Comparison of ENCODE assay signal across 11 mouse cellular contexts in genomic region chr19:29843641-29844035, GRCm38 (mm10). TPM values are rescaled to one million over a fixed set of nuclear protein-coding genes. Genes with fewer than 3 reads are reported as not detected.
DNase-seq lines count a peak whose midpoint lies in the region; ATAC-seq and TF ChIP-seq lines count a peak whose summit lies in the region.
"Had no signal": no experiment of that assay in that cellular context is flagged by ENCODE, and none has a peak within 500 bp of the region (broad histone marks: within the 10 kb centered on the region; RNA-seq: fewer than 3 reads in every experiment).

No protein-coding gene starts in this region.

- no peak for DNase-seq in left cerebral cortex, adult 2 months (ENCODE audit: extremely low spot score in 1 of 2, low spot score in 2 of 2)
- no peak for DNase-seq in left cerebral cortex, adult 9 months (ENCODE audit: low spot score in 2 of 2)
- no peak for DNase-seq in cerebellum, adult 11 months
- DNase-seq: lung, postnatal 10 days; thymus, postnatal 14 days had no signal

- no peaks in the 10 kb centered on the region for H3K36me3 ChIP-seq in embryonic facial prominence, embryonic 12.5 days
- no peaks in the 10 kb centered on the region for H3K36me3 ChIP-seq in forebrain, embryonic 15.5 days
- H3K36me3 ChIP-seq in neural tube, embryonic 13.5 days: no peaks in the 10 kb centered on the region

- H3K4me2 ChIP-seq in embryonic facial prominence, embryonic 12.5 days (replicated peaks): no peak overlapping the region
- peak overlapping the region; percentile 23; the same call in 1 of the 2 replicates for H3K4me2 ChIP-seq in forebrain, embryonic 15.5 days (replicated peaks)
- H3K4me2 ChIP-seq in neural tube, embryonic 13.5 days: no peak overlapping the region

- H3K27me3 ChIP-seq in embryonic facial prominence, embryonic 12.5 days: no peaks in the 10 kb centered on the region
- H3K27me3 ChIP-seq in forebrain, embryonic 15.5 days: peaks cover 16% of the 10 kb centered on the region
- H3K27me3 ChIP-seq in neural tube, embryonic 13.5 days: no peaks in the 10 kb centered on the region

- no peaks in the 10 kb centered on the region for H3K9me3 ChIP-seq in embryonic facial prominence, embryonic 12.5 days
- H3K9me3 ChIP-seq in forebrain, embryonic 15.5 days: no peaks in the 10 kb centered on the region
- no peaks in the 10 kb centered on the region for H3K9me3 ChIP-seq in neural tube, embryonic 13.5 days

- no peak for ATAC-seq in embryonic facial prominence, embryonic 12.5 days (ENCODE audit: insufficient number of reproducible peaks, insufficient read depth, low FRiP score, low TSS enrichment)
- peak; percentile 28; the same call in 1 of the 2 replicates for ATAC-seq in forebrain, embryonic 15.5 days (replicated peaks)
- peak; percentile 50; the same call in 1 of the 2 replicates for ATAC-seq in neural tube, embryonic 13.5 days (ENCODE audit: low read depth)
- no peak for ATAC-seq in monocyte, adult 5-6 weeks (replicated peaks; ENCODE audit: insufficient number of reproducible peaks, low FRiP score, low TSS enrichment, poor library complexity, severe bottlenecking)
- ATAC-seq: inflammation-experienced regulatory T-cells, adult 6 months had no signal

- TF ChIP-seq CTCF in left cerebral cortex, adult 2 months (IDR thresholded peaks at IDR 0.05): no peak

- intact Hi-C loops in left cerebral cortex, adult 2 months (cut with DNase I): loop anchor here (5.0 kb wide), 1 partner anchor 84 kb away; the partner anchor contains the start of gene Il33

- H3K9ac ChIP-seq in embryonic facial prominence, embryonic 12.5 days: no peak overlapping the region
- H3K9ac ChIP-seq in forebrain, embryonic 15.5 days (replicated peaks): no peak overlapping the region
- no peak overlapping the region for H3K9ac ChIP-seq in neural tube, embryonic 13.5 days

- WGBS in embryonic facial prominence, embryonic 12.5 days: 35% methylated on average over 5 of the region's 5 CpGs
- WGBS in forebrain, embryonic 15.5 days: 5% methylated on average over 5 of the region's 5 CpGs
- 39% methylated on average over 5 of the region's 5 CpGs for WGBS in neural tube, embryonic 13.5 days

- H3K4me1 ChIP-seq in embryonic facial prominence, embryonic 12.5 days: peaks cover 9% of the 10 kb centered on the region; the same call in 1 of the 2 replicates
- H3K4me1 ChIP-seq in forebrain, embryonic 15.5 days: peaks cover 24% of the 10 kb centered on the region
- H3K4me1 ChIP-seq in neural tube, embryonic 13.5 days (replicated peaks): peaks cover 25% of the 10 kb centered on the region

- no peak overlapping the region for H3K4me3 ChIP-seq in left cerebral cortex, adult 2 months
- H3K4me3 ChIP-seq in embryonic facial prominence, embryonic 12.5 days: no peak overlapping the region
- no peak overlapping the region for H3K4me3 ChIP-seq in forebrain, embryonic 15.5 days
- H3K4me3 ChIP-seq in neural tube, embryonic 13.5 days: no peak overlapping the region
- H3K4me3 ChIP-seq: erythroblast, embryonic 14.5 days had no signal

- peak overlapping the region; percentile 29 for H3K27ac ChIP-seq in left cerebral cortex, adult 2 months
- H3K27ac ChIP-seq in embryonic facial prominence, embryonic 12.5 days: peak overlapping the region; percentile 59
- H3K27ac ChIP-seq in forebrain, embryonic 15.5 days (replicated peaks): peak overlapping the region; percentile 9; the same call in 1 of the 2 replicates
- peak overlapping the region; percentile 49; the same call in 1 of the 2 replicates for H3K27ac ChIP-seq in neural tube, embryonic 13.5 days (replicated peaks)

RNA-seq across cellular contexts. Expression of gene Ranbp6, which starts 30.9 kb away (rescaled TPM):
- 10 to 100 TPM; 32.1 to 36.4 TPM for total RNA-seq in left cerebral cortex, adult 2 months (2021)
- polyA plus RNA-seq in embryonic facial prominence, embryonic 12.5 days (2016; fragmentation: Nextera tagmentation; extraction: Ambion mirVana): 26.7 and 27.0 TPM in 2 replicates
- 35.8 and 39.6 TPM in 2 replicates for polyA plus RNA-seq in forebrain, embryonic 15.5 days (2015; fragmentation: Nextera tagmentation; extraction: Ambion mirVana)
- polyA plus RNA-seq in neural tube, embryonic 13.5 days (2015; fragmentation: Nextera tagmentation; extraction: Ambion mirVana): 42.4 and 45.2 TPM in 2 replicates
- 33.0 to 35.8 TPM (median 33.5 TPM) in 3 replicates for total RNA-seq in monocyte, adult 5-6 weeks (2017)

RNA-seq across cellular contexts. Expression of gene 9930021J03Rik, which starts 37.8 kb away (rescaled TPM):
- 10 to 100 TPM; 38.3 to 41.1 TPM for total RNA-seq in left cerebral cortex, adult 2 months (2021)
- polyA plus RNA-seq in embryonic facial prominence, embryonic 12.5 days (2016; fragmentation: Nextera tagmentation; extraction: Ambion mirVana): 8.4 TPM in 2 replicates
- polyA plus RNA-seq in forebrain, embryonic 15.5 days (2015; fragmentation: Nextera tagmentation; extraction: Ambion mirVana): 7.6 and 8.1 TPM in 2 replicates
- 6.1 and 6.5 TPM in 2 replicates for polyA plus RNA-seq in neural tube, embryonic 13.5 days (2015; fragmentation: Nextera tagmentation; extraction: Ambion mirVana)
- 12.2 to 24.2 TPM (median 15.9 TPM) in 3 replicates for total RNA-seq in monocyte, adult 5-6 weeks (2017)

Comparison
In these comparisons a context has a peak if more than half of its experiments do, and no peak if none do; other contexts are left out.
1. H3K27ac ChIP-seq: peak in every context shown above with its lines; median percentile 59 in embryonic facial prominence, embryonic 12.5 days; 49 in neural tube, embryonic 13.5 days; 29 in left cerebral cortex, adult 2 months; 9 in forebrain, embryonic 15.5 days.
2. ATAC-seq: peak in forebrain, embryonic 15.5 days (single experiment) and neural tube, embryonic 13.5 days (single experiment); none in embryonic facial prominence, embryonic 12.5 days (single experiment) and monocyte, adult 5-6 weeks (single experiment).